ENCODE assay signal across 24 mouse cellular contexts in genomic region chr12:78682279-78682678, GRCm38 (mm10). TPM values are rescaled to one million over a fixed set of nuclear protein-coding genes. Genes with fewer than 3 reads are reported as not detected.
"Had no signal": no experiment of that assay in that cellular context is flagged by ENCODE, and none has a peak within 500 bp of the region (broad histone marks: within the 10 kb centered on the region; RNA-seq: fewer than 3 reads in every experiment).

No protein-coding gene starts in this region.

- H3K4me2 ChIP-seq: liver, embryonic 13.5 days; midbrain, embryonic 11.5 days; stomach, embryonic 15.5 days had no signal

- H3K27ac ChIP-seq: kidney, postnatal 0 days; left cerebral cortex, adult 2 months; liver, embryonic 13.5 days; stomach, embryonic 15.5 days had no signal

- H3K36me3 ChIP-seq: liver, embryonic 13.5 days; stomach, embryonic 15.5 days had no signal

- H3K4me1 ChIP-seq: stomach, embryonic 15.5 days had no signal

- H3K27me3 ChIP-seq: liver, embryonic 13.5 days; stomach, embryonic 15.5 days had no signal

- H3K9me3 ChIP-seq: liver, embryonic 13.5 days; stomach, embryonic 15.5 days had no signal

- H3K4me3 ChIP-seq: left cerebral cortex, adult 2 months; liver, embryonic 13.5 days; stomach, embryonic 15.5 days had no signal

- ATAC-seq: intestine, postnatal 0 days had no signal

- H3K9ac ChIP-seq: liver, embryonic 13.5 days; stomach, embryonic 15.5 days had no signal

- DNase-seq: kidney, adult 2 months; kidney, postnatal 36 days; layer of hippocampus, postnatal 36 days; liver, embryonic 13.5 days; lung, adult 2 months; lung, postnatal 4 days; midbrain, embryonic 14.5 days; right cerebral cortex, adult 18-20 months; right cerebral cortex, postnatal 25 days; spleen, adult 18-20 months; thymus, postnatal 25 days had no signal

RNA-seq across cellular contexts. Expression of gene Fam71d, which starts 9.1 kb away (rescaled TPM):
- total RNA-seq: liver, adult 2 months; megakaryocyte progenitor cell, adult 5-6 weeks; megakaryocyte-erythroid progenitor cell, adult 5-6 weeks had no signal
- polyA plus RNA-seq: intestine, postnatal 0 days; kidney, postnatal 0 days; limb, embryonic 11.5 days; limb, embryonic 14.5 days; liver, adult 2 months; liver, embryonic 13.5 days; liver, embryonic 16.5 days; midbrain, embryonic 11.5 days; midbrain, embryonic 14.5 days; neural tube, embryonic 11.5 days; stomach, embryonic 15.5 days; thymus, postnatal 0 days had no signal
